Mouse (Mus musculus) ES-Bruce4 (cell line): ENCODE results near the gene Kcne1. TPM values are rescaled to one million over a fixed set of nuclear protein-coding genes. Genes with fewer than 3 reads are reported as not detected.

ENCODE experiments used
- H3K27ac ChIP-seq: 2 replicates; pipeline ENCODE4 v1.5.1; 2012; ENCODE audit warnings: low read length, inconsistent platforms; ENCODE audit not compliant: insufficient read depth
- H3K27me3 ChIP-seq: 2 replicates; pipeline ENCODE4 v1.6.1; 2012; ENCODE audit warnings: mild to moderate bottlenecking, low read length, inconsistent platforms; ENCODE audit not compliant: control insufficient read depth, poor library complexity, insufficient read depth, severe bottlenecking
- H3K36me3 ChIP-seq: 2 replicates; pipeline ENCODE4 v1.6.1; 2012; ENCODE audit warnings: inconsistent platforms, mild to moderate bottlenecking, low read length, moderate library complexity; ENCODE audit not compliant: control insufficient read depth, poor library complexity, insufficient read depth, severe bottlenecking
- H3K4me1 ChIP-seq: one replicate; pipeline ENCODE4 v1.8.1; 2011; ENCODE audit warnings: low read length; ENCODE audit not compliant: control insufficient read depth, insufficient read depth
- H3K4me3 ChIP-seq: 2 replicates; pipeline ENCODE4 v1.5.1; 2011; ENCODE audit warnings: low read depth, mild to moderate bottlenecking, low read length
- H3K9ac ChIP-seq: 2 replicates; pipeline ENCODE4 v1.6.1; 2012; ENCODE audit warnings: low read depth, mild to moderate bottlenecking, inconsistent platforms; ENCODE audit not compliant: poor library complexity, severe bottlenecking
- H3K9me3 ChIP-seq: replicated peaks from 2 replicates; pipeline ENCODE4 v1.6.1; 2012; ENCODE audit warnings: mild to moderate bottlenecking, low read length, inconsistent platforms; ENCODE audit not compliant: control insufficient read depth, poor library complexity, insufficient read depth, severe bottlenecking
- CTCF ChIP-seq: IDR thresholded peaks from one replicate; pipeline ENCODE4 v1.8.1; 2011; ENCODE audit warnings: low read depth, low read length
- EP300 ChIP-seq: IDR thresholded peaks from 2 replicates; pipeline ENCODE4 v1.6.1; 2011; ENCODE audit warnings: low read depth, low read length; ENCODE audit not compliant: insufficient read depth
- POLR2A ChIP-seq: IDR thresholded peaks from one replicate; pipeline ENCODE4 v1.8.1; 2011; ENCODE audit warnings: low read length; ENCODE audit not compliant: insufficient read depth
- polyA plus RNA-seq: library from polyadenylated mRNA; stranded (reverse); fragments of >200 nt; gene quantifications from 2 replicates; pipeline ENCODE4 v1.2.4, GENCODE M21; 2011; ENCODE audit warnings: low read depth; ENCODE audit not compliant: missing spikeins, insufficient read depth, insufficient read length

Kcne1 gene
- polyA plus RNA-seq = not detected in 2 replicates

- Histone ChIP-seq H3K9ac (no peak within 1 kb of the TSS), H3K36me3 (no peaks in the 10 kb centered on the region), H3K27me3 (no peaks in the 10 kb centered on the region), H3K4me1 (no peaks in the 10 kb centered on the region), H3K27ac (no peak within 1 kb of the TSS), H3K4me3 (0 out of 2 replicates have a peak within 1 kb of the TSS, but pooled peaks have one; percentile 12), H3K9me3 (no peaks in the 10 kb centered on the region)
- TF ChIP-seq CTCF (no peak), POLR2A (no peak), EP300 (no peak)
Measured at GRCm38 (mm10) chr16:92359229-92359628, at the start of gene Kcne1. TSS of gene Kcne1 (minus strand) at chr16:92359468.

GRCm38 (mm10) chr16:92407883-92408282, 48.6 kb upstream of the Kcne1 start:
- H3K27ac ChIP-seq = no peak overlapping the region
- no peaks in the 10 kb centered on the region for H3K36me3 ChIP-seq
- peaks cover 2% of the 10 kb centered on the region for H3K4me1 ChIP-seq
- no peak overlapping the region for H3K4me3 ChIP-seq
- H3K9ac ChIP-seq = no peak overlapping the region
- TF ChIP-seq POLR2A = no peak
- TF ChIP-seq EP300 = no peak
- TF ChIP-seq CTCF = no peak
- H3K27me3 ChIP-seq = no peaks in the 10 kb centered on the region
- no peaks in the 10 kb centered on the region for H3K9me3 ChIP-seq

- Histone ChIP-seq H3K9me3 (no peaks in the 10 kb centered on the region), H3K27ac (no peak overlapping the region), H3K27me3 (no peaks in the 10 kb centered on the region), H3K9ac (no peak overlapping the region), H3K4me3 (no peak overlapping the region), H3K36me3 (no peaks in the 10 kb centered on the region), H3K4me1 (peaks cover 11% of the 10 kb centered on the region)
- TF ChIP-seq EP300 = no peak
Measured at GRCm38 (mm10) chr16:92404141-92404540, 44.9 kb upstream of the Kcne1 start.

GRCm38 (mm10) chr16:92403069-92403468, 43.8 kb upstream of the Kcne1 start:
- Histone ChIP-seq H3K27me3 (no peaks in the 10 kb centered on the region), H3K36me3 (no peaks in the 10 kb centered on the region), H3K9me3 (no peaks in the 10 kb centered on the region), H3K9ac (no peak overlapping the region), H3K27ac (no peak overlapping the region), H3K4me1 (peaks cover 11% of the 10 kb centered on the region), H3K4me3 (no peak overlapping the region)
- TF ChIP-seq EP300 (no peak), CTCF (no peak), POLR2A (no peak)

GRCm38 (mm10) chr16:92402216-92402615, 42.9 kb upstream of the Kcne1 start:
- no peak for TF ChIP-seq CTCF
- no peak for TF ChIP-seq POLR2A
- no peak for TF ChIP-seq EP300
- Histone ChIP-seq H3K9ac (no peak overlapping the region), H3K27ac (no peak overlapping the region), H3K36me3 (no peaks in the 10 kb centered on the region), H3K4me1 (peaks cover 11% of the 10 kb centered on the region), H3K27me3 (no peaks in the 10 kb centered on the region), H3K4me3 (no peak overlapping the region), H3K9me3 (no peaks in the 10 kb centered on the region)

- peaks cover 11% of the 10 kb centered on the region for H3K4me1 ChIP-seq
- no peak overlapping the region for H3K27ac ChIP-seq
- no peak for TF ChIP-seq POLR2A
- no peak for TF ChIP-seq EP300
- TF ChIP-seq CTCF = no peak
- no peak overlapping the region for H3K4me3 ChIP-seq
- H3K36me3 ChIP-seq = 0 out of 2 replicates have a peak, but pooled peaks cover 3% of the 10 kb centered on the region
- H3K9ac ChIP-seq = no peak overlapping the region
- no peaks in the 10 kb centered on the region for H3K9me3 ChIP-seq
- no peaks in the 10 kb centered on the region for H3K27me3 ChIP-seq
Measured at GRCm38 (mm10) chr16:92401206-92401605, 41.9 kb upstream of the Kcne1 start.
